In genomic region chr15:79029519-79030241, GRCm38 (mm10) we compare ENCODE assay signal across 8 mouse cellular contexts. TPM values are rescaled to one million over a fixed set of nuclear protein-coding genes. Genes with fewer than 3 reads are reported as not detected.
DNase-seq lines count a peak whose midpoint lies in the region; ATAC-seq and TF ChIP-seq lines count a peak whose summit lies in the region.

No protein-coding gene starts in this region.

- H3K9me3 ChIP-seq in forebrain, embryonic 12.5 days = no peaks in the 10 kb centered on the region
- H3K9me3 ChIP-seq in limb, embryonic 14.5 days (ENCODE audit: control insufficient read depth, low read length) = no peaks in the 10 kb centered on the region
- H3K9me3 ChIP-seq in stomach, embryonic 15.5 days = no peaks in the 10 kb centered on the region

- no peaks in the 10 kb centered on the region for H3K36me3 ChIP-seq in C2C12 (ENCODE audit: control insufficient read depth, insufficient read depth)
- H3K36me3 ChIP-seq in forebrain, embryonic 12.5 days (replicated peaks) = no peaks in the 10 kb centered on the region
- H3K36me3 ChIP-seq in limb, embryonic 14.5 days (ENCODE audit: control insufficient read depth, insufficient read depth, low read length) = no peaks in the 10 kb centered on the region
- no peaks in the 10 kb centered on the region for H3K36me3 ChIP-seq in stomach, embryonic 15.5 days

- peaks cover 58% of the 10 kb centered on the region for H3K4me1 ChIP-seq in forebrain, embryonic 12.5 days
- H3K4me1 ChIP-seq in limb, embryonic 14.5 days (ENCODE audit: control insufficient read depth, insufficient read depth, low read length) = peaks cover 25% of the 10 kb centered on the region
- peaks cover 29% of the 10 kb centered on the region for H3K4me1 ChIP-seq in stomach, embryonic 15.5 days

- peaks cover 3% of the 10 kb centered on the region for H3K27me3 ChIP-seq in C2C12 (ENCODE audit: control insufficient read depth, insufficient read depth, insufficient read length)
- H3K27me3 ChIP-seq in forebrain, embryonic 12.5 days = peaks cover 11% of the 10 kb centered on the region; the same call in 1 of the 2 replicates
- H3K27me3 ChIP-seq in limb, embryonic 14.5 days (ENCODE audit: control insufficient read depth, insufficient read depth, low read length) = no peaks in the 10 kb centered on the region
- H3K27me3 ChIP-seq in stomach, embryonic 15.5 days (replicated peaks) = no peaks in the 10 kb centered on the region

- peaks cover 17% of the 10 kb centered on the region for H3K79me2 ChIP-seq in C2C12 (ENCODE audit: control insufficient read depth, insufficient read depth)

- H3K27ac ChIP-seq in gastrocnemius, adult 2 months = peak overlapping the region; percentile 99
- peak overlapping the region; percentile 96 for H3K27ac ChIP-seq in forebrain, embryonic 12.5 days
- H3K27ac ChIP-seq in limb, embryonic 14.5 days (replicated peaks; ENCODE audit: low read depth, low read length) = peak overlapping the region; percentile 56
- peak overlapping the region; percentile 97 for H3K27ac ChIP-seq in stomach, embryonic 15.5 days

- TF ChIP-seq POLR2A in limb, embryonic 14.5 days (IDR thresholded peaks at IDR 0.05; ENCODE audit: borderline replicate concordance, extremely low read depth, insufficient read depth, insufficient read length) = no peak

- H3K4me2 ChIP-seq in forebrain, embryonic 12.5 days = peak overlapping the region; percentile 96
- H3K4me2 ChIP-seq in limb, embryonic 14.5 days (replicated peaks; ENCODE audit: low read depth, low read length, severe bottlenecking) = peak overlapping the region; percentile 96
- H3K4me2 ChIP-seq in stomach, embryonic 15.5 days = peak overlapping the region; percentile 80

- no peak for ATAC-seq in forebrain, embryonic 12.5 days (ENCODE audit: low FRiP score)
- ATAC-seq in limb, embryonic 14.5 days (ENCODE audit: low FRiP score, low read depth) = no peak
- ATAC-seq in stomach, embryonic 15.5 days (ENCODE audit: insufficient read depth, low FRiP score, low read depth) = no peak

- intact Hi-C loops in gastrocnemius, adult 2 months (cut with DNase I) = no loop called here

- TF ChIP-seq CTCF in gastrocnemius, adult 2 months (IDR thresholded peaks at IDR 0.05) = no peak
- no peak for TF ChIP-seq CTCF in C2C12 (IDR thresholded peaks at IDR 0.05; ENCODE audit: control insufficient read depth, insufficient read depth, insufficient read length)

- peak overlapping the region; percentile 100 for H3K9ac ChIP-seq in forebrain, embryonic 12.5 days
- peak overlapping the region; percentile 100 for H3K9ac ChIP-seq in limb, embryonic 14.5 days (ENCODE audit: low read depth, low read length, severe bottlenecking)
- peak overlapping the region; percentile 97 for H3K9ac ChIP-seq in stomach, embryonic 15.5 days

- WGBS in forebrain, embryonic 12.5 days = 7% methylated on average over 11 of the region's 11 CpGs
- 6% methylated on average over 11 of the region's 11 CpGs for WGBS in limb, embryonic 14.5 days
- WGBS in stomach, embryonic 15.5 days = 3% methylated on average over 11 of the region's 11 CpGs

- H3ac ChIP-seq in C2C12 (ENCODE audit: control insufficient read depth, insufficient read length, low read depth) = peak overlapping the region; percentile 20

- H3K79me3 ChIP-seq in C2C12 (ENCODE audit: low read depth) = no peaks in the 10 kb centered on the region

- H3K4me3 ChIP-seq in gastrocnemius, adult 2 months = peak overlapping the region; percentile 94
- peak overlapping the region; percentile 41 for H3K4me3 ChIP-seq in C2C12 (ENCODE audit: insufficient read depth, poor library complexity, severe bottlenecking)
- peak overlapping the region; percentile 69 for H3K4me3 ChIP-seq in forebrain, embryonic 12.5 days (replicated peaks)
- peak overlapping the region; percentile 82 for H3K4me3 ChIP-seq in limb, embryonic 14.5 days (replicated peaks; ENCODE audit: low read length)
- peak overlapping the region; percentile 83 for H3K4me3 ChIP-seq in stomach, embryonic 15.5 days (replicated peaks)

- DNase-seq in gastrocnemius, adult 2 months = no peak
- DNase-seq in gastrocnemius, adult 18-20 months (ENCODE audit: low spot score) = no peak
- peak; percentile 49 for DNase-seq in limb, embryonic 14.5 days (ENCODE audit: low spot score)
- DNase-seq in gastrocnemius, postnatal 10 days = no peak
- DNase-seq in urinary bladder, postnatal 14 days (ENCODE audit: low spot score) = no peak

TF ChIP-seq in C2C12, 6 proteins besides CTCF, POLR2A, EP300 and RAD21:
- no peak for TF ChIP-seq MAX (IDR thresholded peaks at IDR 0.05)
- TF ChIP-seq MYOD1 (IDR thresholded peaks at IDR 0.05; ENCODE audit: control insufficient read depth, insufficient read length, low read depth) = no peak
- TF ChIP-seq USF1 (IDR thresholded peaks at IDR 0.05; ENCODE audit: low read depth) = no peak
- TF ChIP-seq MYOG (IDR thresholded peaks at IDR 0.05; ENCODE audit: control insufficient read depth, extremely low read depth, insufficient read length) = no peak
- no peak for TF ChIP-seq CEBPB (IDR thresholded peaks at IDR 0.05; ENCODE audit: low read depth)
- no peak for TF ChIP-seq FOSL1 (IDR thresholded peaks at IDR 0.05; ENCODE audit: insufficient read depth, low read length, poor library complexity, severe bottlenecking)
TF ChIP-seq in C2C12: peak in this region for 0.

RNA-seq across cellular contexts. Expression of gene H1f0, which starts 1.4 kb away (rescaled TPM):
- total RNA-seq in gastrocnemius, adult 2 months (2021) = 10 to 100 TPM; 71.8 to 76.8 TPM
- 10 to 100 TPM; 74.4 to 86.9 TPM for total RNA-seq in gastrocnemius, adult 18-20 months (2021)
- polyA plus RNA-seq in C2C12 (2012; fragmentation: generic; extraction: Trizol) = 111 TPM
- 638 and 696 TPM in 2 replicates for polyA plus RNA-seq in forebrain, embryonic 12.5 days (2016; fragmentation: Nextera tagmentation; extraction: Ambion mirVana)
- polyA plus RNA-seq in limb, embryonic 14.5 days (2012; rRNA removed) = 390 and 433 TPM in 2 replicates
- polyA plus RNA-seq in limb, embryonic 14.5 days (2014; fragmentation: Nextera tagmentation; extraction: Ambion mirVana) = 250 and 278 TPM in 2 replicates
- 546 and 587 TPM in 2 replicates for polyA plus RNA-seq in stomach, embryonic 15.5 days (2015; fragmentation: Nextera tagmentation; extraction: Ambion mirVana)
- total RNA-seq in gastrocnemius, postnatal 10 days (2021) = 100 to 1,000 TPM; 193 to 214 TPM

RNA-seq across cellular contexts. Expression of gene Galr3, which starts 12.0 kb away (rescaled TPM):
- total RNA-seq in gastrocnemius, adult 2 months (2021) = not detected
- total RNA-seq in gastrocnemius, adult 18-20 months (2021) = not detected
- polyA plus RNA-seq in C2C12 (2012; fragmentation: generic; extraction: Trizol) = not detected
- not detected in 2 replicates for polyA plus RNA-seq in forebrain, embryonic 12.5 days (2016; fragmentation: Nextera tagmentation; extraction: Ambion mirVana)
- polyA plus RNA-seq in limb, embryonic 14.5 days (2012; rRNA removed) = 0.39 and 0.49 TPM in 2 replicates
- polyA plus RNA-seq in limb, embryonic 14.5 days (2014; fragmentation: Nextera tagmentation; extraction: Ambion mirVana) = not detected in 2 replicates
- polyA plus RNA-seq in stomach, embryonic 15.5 days (2015; fragmentation: Nextera tagmentation; extraction: Ambion mirVana) = 0.68 and 0.89 TPM in 2 replicates
- total RNA-seq in gastrocnemius, postnatal 10 days (2021) = under 1 TPM; 0.25 to 0.35 TPM

RNA-seq across cellular contexts. Expression of gene Ankrd54, which starts 33.0 kb away (rescaled TPM):
- total RNA-seq in gastrocnemius, adult 2 months (2021) = 1 to 10 TPM; 4.5 to 5.1 TPM
- total RNA-seq in gastrocnemius, adult 18-20 months (2021) = 1 to 10 TPM; 4.1 to 4.5 TPM
- polyA plus RNA-seq in C2C12 (2012; fragmentation: generic; extraction: Trizol) = 45.6 TPM
- 59.5 and 60.0 TPM in 2 replicates for polyA plus RNA-seq in forebrain, embryonic 12.5 days (2016; fragmentation: Nextera tagmentation; extraction: Ambion mirVana)
- 58.3 and 72.3 TPM in 2 replicates for polyA plus RNA-seq in limb, embryonic 14.5 days (2012; rRNA removed)
- 44.4 and 54.3 TPM in 2 replicates for polyA plus RNA-seq in limb, embryonic 14.5 days (2014; fragmentation: Nextera tagmentation; extraction: Ambion mirVana)
- polyA plus RNA-seq in stomach, embryonic 15.5 days (2015; fragmentation: Nextera tagmentation; extraction: Ambion mirVana) = 49.7 and 51.8 TPM in 2 replicates
- total RNA-seq in gastrocnemius, postnatal 10 days (2021) = 1 to 10 TPM; 6.1 to 8.6 TPM

RNA-seq across cellular contexts. Expression of gene Eif3l, which starts 45.3 kb away (rescaled TPM):
- total RNA-seq in gastrocnemius, adult 2 months (2021) = 10 to 100 TPM; 53.6 to 54.0 TPM
- total RNA-seq in gastrocnemius, adult 18-20 months (2021) = 10 to 100 TPM; 52.6 to 54.1 TPM
- polyA plus RNA-seq in C2C12 (2012; fragmentation: generic; extraction: Trizol) = 369 TPM
- polyA plus RNA-seq in forebrain, embryonic 12.5 days (2016; fragmentation: Nextera tagmentation; extraction: Ambion mirVana) = 209 and 216 TPM in 2 replicates
- 198 and 206 TPM in 2 replicates for polyA plus RNA-seq in limb, embryonic 14.5 days (2012; rRNA removed)
- polyA plus RNA-seq in limb, embryonic 14.5 days (2014; fragmentation: Nextera tagmentation; extraction: Ambion mirVana) = 214 and 219 TPM in 2 replicates
- polyA plus RNA-seq in stomach, embryonic 15.5 days (2015; fragmentation: Nextera tagmentation; extraction: Ambion mirVana) = 200 and 222 TPM in 2 replicates
- total RNA-seq in gastrocnemius, postnatal 10 days (2021) = 10 to 100 TPM; 80.0 to 86.2 TPM

Comparison
In these comparisons a context has a peak if more than half of its experiments do, and no peak if none do; other contexts are left out.
1. H3K4me3 ChIP-seq: peak in every context shown above with its lines; median percentile 94 in gastrocnemius, adult 2 months; 83 in stomach, embryonic 15.5 days; 82 in limb, embryonic 14.5 days; 69 in forebrain, embryonic 12.5 days; 41 in C2C12.